Mouse (Mus musculus) kidney, adult 11 months (tissue): ENCODE data around the gene Phactr1.

Experiments used
- DNase-seq: peaks from one replicate; pipeline ENCODE4 v3.0.0; 2022

Phactr1 gene

DNA sequence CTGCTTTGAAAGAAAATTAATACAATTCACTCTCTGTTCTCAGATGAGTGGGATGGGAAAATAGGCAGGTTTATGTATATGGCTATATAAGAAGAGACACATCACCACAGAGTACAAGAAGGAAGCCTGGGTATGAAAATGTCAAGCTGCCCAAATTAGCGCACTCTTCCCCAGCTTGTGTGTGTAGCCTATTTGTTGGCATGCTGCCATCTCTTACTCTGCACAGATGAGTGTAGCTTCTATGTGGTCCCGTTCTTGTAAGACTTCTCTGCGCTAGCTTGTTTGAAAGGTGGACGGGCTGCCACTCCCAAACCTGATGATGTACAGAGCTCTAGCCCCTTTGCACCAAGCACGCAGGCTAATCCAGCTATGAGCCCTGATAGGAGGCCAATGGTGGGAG, 78.7 kb downstream of the Phactr1 start:
- DNase-seq: no peak

DNA sequence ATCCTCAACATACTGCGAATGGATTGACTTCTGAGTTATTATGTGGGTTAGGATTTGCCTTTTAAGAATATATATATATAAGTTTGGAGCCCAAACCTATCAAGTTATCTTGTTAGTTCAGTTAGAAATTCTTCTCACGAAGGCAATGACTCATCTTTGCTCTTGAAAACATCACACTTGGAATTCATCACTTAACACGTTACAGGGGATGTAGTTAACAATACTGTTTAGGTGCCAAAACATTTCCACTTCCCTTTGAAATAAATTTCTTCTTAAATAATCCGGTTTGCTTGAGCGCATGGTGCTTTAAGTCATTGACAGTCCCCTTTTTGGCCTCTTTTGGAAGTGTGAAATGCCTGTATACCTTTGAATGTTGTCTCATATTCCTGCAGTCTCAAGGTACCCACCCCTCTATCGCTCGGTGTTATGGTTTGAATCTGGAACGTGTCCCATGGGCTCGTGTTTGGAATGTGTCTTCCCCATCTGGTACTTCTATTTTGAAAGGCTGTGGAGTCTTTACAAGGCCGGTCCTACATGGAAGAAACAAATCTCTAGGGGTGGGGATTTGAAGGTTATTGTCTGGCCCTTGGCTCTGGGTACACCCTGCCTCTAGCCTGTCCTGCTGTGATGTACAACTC, 80.6 kb downstream of the Phactr1 start:
- no peak for DNase-seq

DNA sequence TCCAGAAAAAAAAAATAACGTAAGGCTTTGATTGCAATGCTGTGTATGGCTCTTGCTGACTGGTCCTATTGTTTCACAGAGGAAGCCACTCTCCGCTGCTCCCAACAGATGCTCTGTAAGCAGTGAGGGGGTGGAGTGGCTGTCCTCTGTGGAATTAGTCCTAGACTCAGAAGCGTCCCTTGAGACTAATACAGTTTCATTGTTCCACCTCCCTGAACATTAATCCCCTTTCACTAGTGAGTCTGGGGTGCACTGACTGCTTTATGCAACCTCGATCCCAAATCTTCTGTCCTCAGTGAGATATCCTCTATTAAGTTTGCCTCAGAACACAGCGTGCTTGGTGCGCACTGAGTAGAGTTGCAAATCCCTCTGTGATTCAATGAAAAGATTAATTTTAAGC, 91.9 kb downstream of the Phactr1 start:
- DNase-seq: no peak

DNA sequence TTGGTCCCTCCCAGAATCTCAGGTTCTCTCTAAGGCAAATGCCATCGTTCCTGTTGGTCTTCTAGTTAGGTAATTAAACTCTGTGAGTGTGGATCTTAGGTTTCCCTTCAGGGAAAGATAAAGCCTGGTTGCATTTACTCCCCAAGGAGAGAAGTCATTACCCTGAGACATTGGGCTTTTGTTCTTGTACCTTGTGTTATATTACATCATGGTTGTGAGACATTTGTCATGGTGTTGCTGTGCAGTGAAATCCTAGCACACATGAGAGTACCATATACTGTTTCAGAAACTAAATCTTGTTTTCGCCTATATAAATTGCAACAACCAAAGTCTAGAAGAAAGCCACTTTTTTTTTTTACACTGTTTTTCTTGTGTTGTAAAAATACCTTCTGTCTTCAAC, 93.6 kb downstream of the Phactr1 start:
- no peak for DNase-seq

DNA sequence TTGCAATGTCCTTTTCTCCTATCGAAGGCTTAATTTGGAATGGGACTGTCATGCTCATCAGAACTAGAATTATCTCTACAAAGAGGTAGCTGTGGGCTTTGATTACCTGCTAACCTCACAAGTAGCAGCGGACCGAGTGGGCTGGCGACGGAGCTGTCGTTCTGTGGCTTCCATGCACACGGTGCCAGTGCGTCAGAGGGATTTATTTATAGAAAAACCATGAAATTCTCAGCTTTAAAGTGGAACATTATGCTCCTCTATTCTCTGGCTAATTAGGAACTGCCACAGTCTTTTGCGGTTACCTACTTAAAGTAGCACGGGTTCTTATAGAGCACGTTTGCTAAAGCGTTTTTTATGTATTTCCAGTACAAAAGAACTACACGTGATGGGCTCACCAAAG, 101.7 kb downstream of the Phactr1 start:
- DNase-seq: no peak

DNA sequence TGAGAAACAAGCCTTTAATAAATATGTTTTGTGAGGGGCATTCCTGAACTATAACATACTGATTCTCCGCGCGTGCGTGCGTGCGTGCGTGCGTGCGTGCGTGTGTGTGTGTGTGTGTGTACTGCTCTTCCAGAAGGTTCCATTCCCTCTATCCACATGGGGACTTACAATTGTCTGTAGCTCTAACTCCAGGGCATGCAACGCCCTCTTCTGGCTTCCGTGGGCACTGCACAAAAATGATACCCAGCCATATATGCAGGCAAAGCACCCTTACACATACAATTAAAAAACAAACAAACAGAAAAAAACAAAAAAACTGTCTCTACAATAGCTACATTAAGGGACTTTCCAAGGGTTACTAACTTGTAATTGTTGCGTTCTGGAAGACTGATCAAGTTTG, 108.8 kb downstream of the Phactr1 start:
- DNase-seq: no peak

DNA sequence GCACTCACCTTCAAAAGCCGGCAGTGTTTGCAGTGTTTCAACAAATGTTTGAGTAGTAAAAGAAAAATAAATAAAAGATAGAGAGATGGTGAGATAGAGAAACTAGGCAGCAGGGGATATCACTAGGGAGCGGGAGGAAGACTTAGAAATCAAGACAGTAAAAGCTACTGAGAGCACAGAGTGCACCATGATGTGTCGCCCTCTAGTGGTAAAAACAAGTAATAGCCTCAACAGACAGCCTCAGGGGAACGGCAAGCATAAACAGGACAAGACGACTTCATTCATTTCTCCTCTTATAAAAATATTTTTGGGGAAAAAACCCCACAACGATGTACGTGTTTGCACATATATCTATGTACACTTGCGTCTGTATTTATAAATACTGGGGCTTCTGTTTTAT, 111.9 kb downstream of the Phactr1 start:
- no peak for DNase-seq

DNA sequence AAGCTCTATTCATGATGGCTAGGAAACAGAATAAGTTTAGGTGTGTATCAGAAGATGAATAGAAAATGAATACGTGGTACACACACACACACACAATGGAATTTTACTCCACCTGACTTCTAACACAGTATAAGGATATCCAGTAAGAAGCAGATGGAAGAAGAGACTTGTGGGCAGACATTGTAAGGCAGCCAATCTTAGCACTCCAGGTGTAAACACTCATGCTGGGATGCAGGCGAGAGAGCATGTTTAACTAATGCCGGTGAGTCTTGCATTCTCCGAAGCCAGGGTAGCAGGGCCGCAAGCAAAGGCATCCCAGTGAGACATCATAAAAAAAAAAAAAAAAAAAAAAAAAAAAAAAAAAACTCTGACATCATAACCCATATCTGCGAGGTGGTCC, 120.1 kb downstream of the Phactr1 start:
- DNase-seq: no peak

DNA sequence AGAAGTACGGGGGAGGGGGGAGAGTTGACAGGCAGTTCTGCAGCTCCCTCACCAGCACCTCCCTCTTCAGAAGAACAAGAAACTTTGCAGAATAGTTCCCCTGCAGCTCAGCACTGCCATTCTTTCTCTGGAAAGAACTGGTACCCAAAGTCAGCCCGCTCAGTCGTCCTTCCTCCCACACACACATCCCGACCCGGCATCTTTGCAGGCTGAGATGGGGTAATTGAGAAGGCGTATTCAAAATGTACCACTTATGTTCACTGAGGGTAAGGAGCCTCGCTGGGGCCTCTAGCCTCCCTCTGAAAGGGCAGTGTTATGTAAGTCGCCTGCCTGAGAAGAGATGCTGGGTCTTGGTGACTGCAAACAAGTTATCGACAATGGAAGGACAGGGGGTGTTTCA, 123.9 kb downstream of the Phactr1 start:
- DNase-seq: no peak

DNA sequence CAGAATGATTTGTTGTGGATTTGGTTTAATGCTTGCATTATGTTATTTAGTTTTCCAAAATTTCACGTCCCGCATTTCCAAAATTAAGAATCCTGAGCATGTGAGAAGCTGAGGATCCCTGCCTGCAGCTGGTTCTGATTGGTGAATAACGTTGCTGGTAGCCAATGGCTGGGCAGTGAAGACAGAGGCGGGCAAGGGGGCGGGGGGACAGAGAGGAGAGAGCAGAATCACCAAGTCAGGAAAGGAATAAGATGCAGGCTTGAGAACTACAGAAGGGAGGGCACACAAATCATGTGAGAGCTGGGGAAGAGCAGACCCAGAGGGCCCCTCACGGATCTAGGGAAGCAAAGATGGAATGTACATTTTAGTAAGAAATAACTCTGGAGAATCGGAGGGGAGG, 132.3 kb downstream of the Phactr1 start:
- no peak for DNase-seq

DNA sequence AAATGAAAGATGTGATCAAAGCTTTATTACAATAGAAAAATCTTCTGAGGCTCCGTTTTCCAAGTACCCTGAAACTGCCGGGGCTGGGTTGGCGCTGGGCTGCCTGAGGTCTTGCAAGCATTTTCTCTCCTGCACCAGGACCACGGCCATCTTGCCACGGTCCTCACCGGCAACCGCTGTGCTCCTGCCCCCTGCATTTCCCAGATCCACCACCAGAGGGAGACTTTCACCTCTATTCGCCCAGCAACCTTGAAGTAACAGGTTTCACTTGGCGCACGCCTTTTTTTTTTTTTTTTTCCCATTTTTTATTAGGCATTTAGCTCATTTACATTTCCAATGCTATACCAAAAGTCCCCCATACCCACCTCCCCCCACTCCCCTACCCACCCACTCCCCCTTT, 138.0 kb downstream of the Phactr1 start:
- DNase-seq: peak; percentile 32

DNA sequence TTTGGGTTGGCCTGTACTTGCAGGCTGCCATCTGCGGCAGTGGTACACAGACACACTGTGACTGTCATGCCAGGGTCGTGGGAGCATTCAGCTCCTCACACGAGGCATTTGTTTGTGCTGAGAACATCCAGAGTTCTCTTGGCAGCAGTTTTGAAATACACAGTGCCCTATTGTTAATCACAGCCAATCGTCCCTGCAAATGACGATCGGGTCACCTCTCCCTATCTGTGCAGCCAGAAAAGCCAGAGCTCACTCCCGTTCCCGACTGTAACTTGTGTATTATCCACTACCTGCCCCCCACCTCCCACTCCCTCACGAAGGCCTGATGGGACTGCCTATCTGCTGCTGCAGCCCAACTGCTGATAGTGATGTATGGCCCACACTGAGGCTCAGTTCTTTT, 140.1 kb downstream of the Phactr1 start:
- DNase-seq: no peak

DNA sequence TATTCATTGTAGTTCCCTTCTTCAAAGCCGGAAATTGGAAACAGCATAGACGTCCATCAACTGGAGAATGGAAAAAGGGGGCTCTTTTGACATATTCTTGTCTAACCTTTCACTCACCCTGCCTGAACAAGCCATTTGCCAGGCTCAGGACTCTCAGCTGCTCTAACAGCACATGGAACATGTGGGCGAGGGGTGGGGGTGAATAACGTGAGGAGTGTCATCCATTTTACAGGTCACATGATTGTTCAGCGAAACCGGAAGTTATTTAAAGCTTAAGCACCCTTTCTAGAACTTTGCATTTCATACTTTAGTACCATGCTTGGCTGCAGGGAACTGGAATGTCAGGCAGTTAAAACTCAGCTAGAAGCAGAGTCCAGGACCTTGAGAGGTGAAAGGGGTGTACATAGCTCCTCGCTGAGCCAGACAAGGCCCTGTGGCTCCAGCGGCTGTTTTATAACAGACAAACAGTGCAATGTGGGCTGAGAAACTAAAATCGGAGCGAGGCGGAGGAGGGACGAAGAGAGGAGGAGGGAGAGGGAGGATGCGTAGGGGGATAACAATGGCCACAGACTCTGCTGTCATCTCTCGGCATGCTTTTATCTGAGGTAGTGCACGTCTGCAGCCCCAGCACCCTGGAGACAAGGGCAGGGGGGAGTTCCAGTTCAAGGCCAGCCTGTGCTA, 141.1 kb downstream of the Phactr1 start:
- no peak for DNase-seq

DNA sequence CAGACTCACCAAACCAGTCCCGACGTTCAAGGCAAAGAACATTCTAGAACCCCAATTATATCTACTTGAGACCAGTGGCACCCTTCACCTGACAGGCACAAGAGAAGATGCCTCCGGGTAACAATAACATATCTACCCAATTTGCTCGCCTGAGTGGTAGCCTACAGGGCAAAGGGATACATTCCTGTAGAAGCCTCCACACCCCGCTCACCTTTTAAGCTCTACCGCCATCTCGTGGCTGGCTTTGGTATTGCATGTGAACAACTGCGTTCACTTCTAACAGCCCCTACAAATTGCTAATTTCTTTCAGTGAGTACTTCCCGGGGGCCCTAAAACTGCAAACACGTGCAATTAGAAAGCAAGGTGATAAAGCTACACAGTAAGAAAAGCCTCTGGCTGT, 142.1 kb downstream of the Phactr1 start:
- peak; percentile 62 for DNase-seq

DNA sequence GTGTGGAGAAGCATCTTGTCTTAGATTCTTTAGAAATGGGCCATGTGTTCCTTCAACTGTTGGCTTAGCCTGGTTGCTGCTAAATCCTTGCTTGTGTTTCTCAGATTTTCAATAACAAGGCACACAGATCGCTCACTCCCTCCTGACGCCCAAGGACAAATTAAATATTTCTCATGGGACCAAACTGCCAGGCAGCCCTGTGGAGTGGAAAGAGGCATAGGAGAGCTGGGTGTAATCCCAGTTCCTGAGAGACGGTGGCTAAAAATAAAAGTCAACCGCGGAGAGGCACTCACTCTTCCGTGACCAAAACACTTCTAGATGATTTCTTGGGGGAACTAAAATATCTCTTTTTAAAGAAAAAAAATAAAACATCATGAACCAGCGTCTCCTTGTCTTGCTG, 143.5 kb downstream of the Phactr1 start:
- no peak for DNase-seq

DNA sequence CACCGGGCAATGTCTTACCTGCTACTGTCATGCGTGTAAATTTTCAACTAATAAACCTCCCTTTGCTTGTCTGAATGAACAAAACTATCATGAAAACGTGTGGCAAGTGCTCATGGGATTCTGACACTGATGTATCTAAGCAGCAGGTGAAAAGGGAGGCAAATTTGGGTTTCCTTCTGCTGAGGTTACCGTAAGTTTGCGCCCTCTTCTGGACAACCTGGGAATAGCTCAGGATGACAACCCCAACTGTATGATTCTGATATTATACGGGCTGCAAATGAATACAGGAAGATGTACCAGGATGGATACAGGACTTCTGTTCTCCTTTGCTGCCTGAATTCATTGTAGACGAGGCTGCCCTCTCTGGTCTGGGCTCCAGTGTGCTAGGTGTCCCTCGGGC, 146.2 kb downstream of the Phactr1 start:
- DNase-seq: no peak

DNA sequence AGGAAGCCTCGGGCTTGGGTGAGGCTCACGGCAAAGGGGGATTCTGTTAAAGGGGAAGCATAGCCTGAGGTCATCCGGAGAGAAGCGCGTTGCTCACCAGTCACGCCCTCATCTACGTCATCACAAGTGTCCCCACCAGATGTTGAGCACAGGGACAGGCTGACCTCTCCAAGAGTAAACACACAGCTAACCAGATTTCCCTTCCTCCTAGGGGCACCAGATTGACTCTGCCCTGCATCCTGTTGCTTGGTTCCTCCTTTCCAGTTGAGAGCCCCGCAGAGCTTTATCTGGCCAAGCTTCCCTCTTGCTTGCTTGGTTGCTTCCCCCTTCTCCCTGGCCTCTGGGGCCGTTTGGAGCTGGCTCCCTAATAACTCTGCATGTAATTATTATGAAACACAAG, 148.6 kb downstream of the Phactr1 start:
- peak; percentile 24 for DNase-seq

DNA sequence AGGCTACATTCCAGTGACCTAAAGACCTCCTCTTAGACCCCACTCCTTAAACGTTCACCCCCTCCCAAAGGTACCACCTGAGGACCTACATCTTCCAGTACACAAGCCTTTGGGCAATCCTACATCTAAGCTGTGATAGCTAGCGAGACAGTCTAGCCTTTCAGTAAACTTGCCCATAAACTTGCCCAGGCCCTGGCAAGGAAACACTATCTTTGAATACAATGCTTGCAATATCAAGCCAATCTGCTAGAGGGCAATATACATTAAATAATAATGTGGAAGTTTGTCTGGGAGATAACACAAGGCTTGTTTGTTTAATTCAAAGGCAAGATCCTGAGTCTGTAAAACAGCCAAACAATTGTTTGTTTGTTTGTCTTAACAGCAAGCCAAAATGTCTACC, 155.0 kb downstream of the Phactr1 start:
- no peak for DNase-seq

DNA sequence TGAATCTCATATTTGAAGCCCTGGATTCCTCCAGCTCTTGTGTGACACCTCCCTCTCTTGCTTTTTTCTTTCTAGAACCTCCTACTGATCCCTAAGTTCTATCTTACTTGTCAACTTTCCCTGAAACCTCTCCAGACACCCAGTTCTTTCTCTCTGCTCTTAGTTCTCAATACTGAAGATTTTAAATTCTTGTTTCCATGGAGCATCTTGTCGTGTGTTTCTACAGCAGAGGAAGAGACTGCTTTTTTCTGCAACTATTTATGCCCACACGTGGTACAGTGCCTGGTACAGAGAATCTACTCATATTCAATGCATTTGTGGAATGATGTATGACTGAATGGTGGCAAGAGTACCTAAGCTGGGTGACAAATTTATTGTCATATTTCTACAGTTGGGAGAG, 158.9 kb downstream of the Phactr1 start:
- DNase-seq: no peak

DNA sequence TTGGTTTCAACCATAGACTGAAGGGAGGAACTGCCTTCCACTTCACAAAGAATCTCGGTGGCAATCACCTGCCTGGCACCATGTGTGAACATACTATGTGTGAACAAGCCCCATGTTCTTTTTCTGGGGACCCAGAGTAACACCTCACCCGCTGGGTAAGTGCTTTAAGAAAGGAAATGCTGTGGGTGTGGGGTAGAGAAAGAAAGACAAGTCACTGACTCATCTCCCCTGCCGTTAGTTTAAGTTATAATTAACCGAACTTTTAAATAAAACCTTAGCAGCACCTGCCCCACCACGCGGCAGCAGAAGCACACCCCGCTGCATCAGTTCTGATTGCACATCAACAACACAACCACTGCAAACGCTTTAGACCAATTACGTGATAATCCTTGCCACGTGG, 171.7 kb downstream of the Phactr1 start:
- no peak for DNase-seq

DNA sequence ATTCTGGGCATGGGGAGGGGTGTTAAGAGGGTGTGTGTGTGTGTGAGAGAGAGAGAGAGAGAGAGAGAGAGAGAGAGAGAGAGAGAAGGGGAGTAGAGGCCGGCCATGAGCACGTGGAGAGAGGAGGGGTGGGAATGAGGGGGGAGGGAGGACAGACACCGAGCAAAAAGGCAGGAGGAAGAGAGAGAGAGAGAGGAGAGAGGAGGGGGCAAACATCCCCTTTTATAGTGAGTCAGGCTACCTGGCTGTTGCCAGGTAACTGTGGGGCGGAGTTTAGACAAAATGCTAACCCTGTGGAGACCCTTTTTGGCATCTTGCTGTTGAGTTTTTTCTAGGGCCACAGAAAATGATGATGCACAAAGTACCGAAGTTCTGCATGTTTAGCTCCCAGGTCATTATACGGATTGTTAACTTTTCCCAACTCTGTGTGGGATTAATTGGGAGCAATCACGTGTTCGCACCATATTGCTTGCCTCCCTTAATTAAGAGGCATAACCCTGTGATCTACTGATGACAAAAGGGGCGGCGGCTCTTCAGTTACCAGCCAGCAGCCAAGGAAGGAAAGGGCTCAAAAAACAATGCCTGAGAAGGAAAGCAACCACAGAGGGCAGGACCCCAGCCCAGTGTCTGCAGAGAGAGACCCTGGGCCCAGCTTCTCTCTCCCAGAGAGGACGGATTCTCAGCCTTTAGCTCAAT, 173.6 kb downstream of the Phactr1 start:
- no peak for DNase-seq

DNA sequence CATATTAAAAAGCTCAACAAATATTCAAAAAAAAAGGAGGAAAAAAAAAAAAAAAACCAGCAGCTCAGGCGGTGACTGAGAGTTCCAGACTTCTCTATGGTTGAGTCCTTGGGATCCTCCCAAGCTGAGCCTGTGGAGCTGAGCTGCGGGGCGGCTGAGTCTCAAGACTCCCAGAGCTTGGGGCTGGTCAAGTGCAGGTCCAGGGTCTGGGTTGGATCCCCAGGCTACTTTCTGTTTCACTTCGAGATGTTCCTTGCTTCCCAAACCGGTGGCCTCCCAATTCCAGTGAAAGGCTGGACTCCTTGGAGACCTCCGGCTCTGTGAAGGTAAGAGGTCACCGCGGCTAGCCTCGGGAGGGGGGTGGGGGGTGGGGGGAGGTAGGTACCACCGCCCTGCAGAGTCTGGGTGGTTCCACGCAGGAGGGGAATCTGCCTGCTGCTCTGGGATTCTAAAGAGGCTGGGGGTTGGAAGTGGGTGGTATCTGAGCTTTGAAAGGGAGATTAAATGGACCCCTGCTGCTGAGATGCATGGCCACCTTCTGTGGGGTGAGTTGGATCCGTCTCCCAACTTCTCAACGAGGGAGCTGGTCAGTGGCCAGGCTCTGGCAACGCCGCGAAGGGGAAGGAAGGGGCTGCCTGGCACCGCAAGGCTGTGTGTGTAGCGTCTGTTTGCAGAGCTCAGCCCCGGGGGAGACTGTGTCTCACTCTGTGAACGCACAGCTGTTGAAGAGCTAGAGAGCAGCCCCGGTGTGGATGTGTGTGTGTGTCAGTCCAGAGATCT, 185.9 kb downstream of the Phactr1 start:
- DNase-seq: peak; percentile 14

DNA sequence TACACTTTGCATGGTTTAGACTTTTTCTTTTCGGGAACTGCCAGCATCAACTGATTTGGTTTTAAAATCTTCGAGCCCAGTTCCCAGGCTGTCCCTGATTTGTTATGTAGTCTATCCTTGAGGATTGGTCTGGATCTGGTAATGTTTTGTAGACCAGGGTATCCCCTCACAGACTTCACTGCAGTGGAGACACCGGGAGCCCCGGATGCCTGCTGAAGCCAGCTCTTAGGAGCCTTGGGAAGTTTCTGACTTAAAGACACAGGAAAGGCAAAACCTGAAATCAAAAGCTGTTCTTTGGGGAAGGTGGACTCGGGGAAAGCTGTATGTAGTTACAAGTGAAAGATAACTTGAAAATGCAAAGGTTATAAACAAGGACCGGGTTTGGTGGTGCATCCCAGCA, 186.6 kb downstream of the Phactr1 start:
- no peak for DNase-seq

DNA sequence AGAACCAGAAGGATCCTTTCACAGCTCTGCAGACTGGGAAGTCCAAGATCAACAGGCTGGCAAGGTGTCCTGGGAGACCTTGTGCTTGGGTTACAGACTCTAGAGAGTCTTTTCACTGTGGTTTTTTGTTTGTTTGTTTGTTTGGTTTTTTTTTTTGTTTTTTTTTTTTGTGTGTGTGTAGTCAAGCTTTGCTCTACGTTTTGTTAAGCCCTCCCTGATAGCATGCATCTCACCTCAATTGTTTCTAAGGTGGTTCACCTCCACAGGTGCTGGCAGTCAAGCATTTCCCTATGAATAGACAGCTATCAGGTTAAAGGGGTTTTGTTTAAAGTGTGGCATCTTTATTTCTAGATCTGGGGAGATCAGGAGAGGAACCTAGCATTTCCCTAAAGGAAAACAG, 191.7 kb downstream of the Phactr1 start:
- DNase-seq: no peak
